Mouse (Mus musculus): ENCODE data around the gene G3bp2. TPM values are rescaled to one million over a fixed set of nuclear protein-coding genes. Genes with fewer than 3 reads are reported as not detected.

G3bp2 gene
- polyA plus RNA-seq, 1 experiment from 2014 or later: 214 TPM

DNA sequence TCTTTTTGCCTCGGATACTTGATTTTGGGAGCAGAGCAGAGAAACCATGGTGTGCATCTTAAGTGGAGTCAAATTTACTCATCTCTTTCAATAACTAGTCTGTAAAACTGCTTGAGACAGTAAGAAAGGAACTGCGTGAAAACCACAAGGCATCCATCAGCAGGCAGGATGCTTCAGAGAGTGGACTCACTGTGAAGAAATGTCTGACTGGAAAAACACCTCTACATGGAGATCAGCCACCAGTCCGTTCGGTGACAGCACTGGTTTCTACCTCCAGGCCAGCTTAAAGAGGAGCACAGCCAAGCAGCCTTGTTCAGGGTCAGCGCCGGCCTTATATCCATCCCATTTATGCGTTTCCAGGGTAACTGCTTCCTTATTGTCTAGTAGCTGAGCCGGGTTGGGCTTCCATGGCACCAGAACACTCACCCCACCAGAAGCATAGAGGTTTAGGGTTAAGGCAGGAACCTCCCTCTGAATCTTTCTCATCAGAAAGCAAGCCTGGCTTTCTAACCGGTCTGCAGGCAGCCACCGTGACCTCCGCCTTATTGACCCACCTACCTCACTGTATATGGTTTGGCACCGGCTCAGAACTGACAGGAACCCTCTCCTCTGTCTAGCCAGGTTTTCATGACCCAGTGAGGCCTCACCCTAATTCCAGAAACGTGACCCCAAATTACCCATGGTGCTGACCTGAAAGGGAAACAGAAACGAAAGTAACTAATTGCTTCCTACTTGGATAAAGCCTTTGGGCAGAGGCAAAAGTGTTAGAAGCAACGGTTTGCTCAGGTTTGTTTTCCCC, 9.9 kb upstream of the G3bp2 start:
- WGBS: 52% methylated on average over 15 of the region's 15 CpGs
- H3K4me1 ChIP-seq (ENCODE audit: control insufficient read depth, insufficient read depth, low read length): no peaks in the 10 kb centered on the region
- no peaks in the 10 kb centered on the region for H3K36me3 ChIP-seq (ENCODE audit: control insufficient read depth, insufficient read depth, low read length)
- H3K4me2 ChIP-seq (replicated peaks; ENCODE audit: low read depth, low read length): no peak overlapping the region
- ATAC-seq (ENCODE audit: low FRiP score, low TSS enrichment): no peak
- no peak overlapping the region for H3K9ac ChIP-seq (ENCODE audit: low read depth, low read length)
- no peaks in the 10 kb centered on the region for H3K9me3 ChIP-seq (ENCODE audit: control insufficient read depth, low read length)
- no peaks in the 10 kb centered on the region for H3K27me3 ChIP-seq (ENCODE audit: control insufficient read depth, insufficient read depth, low read length)
- H3K4me3 ChIP-seq (ENCODE audit: low read length): no peak overlapping the region
- H3K27ac ChIP-seq (ENCODE audit: low read depth, low read length): no peak overlapping the region

GRCm38 (mm10) chr5:92087469-92087868, 4.0 kb upstream of the G3bp2 start:
- ATAC-seq (ENCODE audit: low FRiP score, low TSS enrichment): no peak
- Histone ChIP-seq H3K9ac (ENCODE audit: low read depth, low read length) (no peak overlapping the region), H3K4me2 (replicated peaks; ENCODE audit: low read depth, low read length) (no peak overlapping the region), H3K27me3 (ENCODE audit: control insufficient read depth, insufficient read depth, low read length) (no peaks in the 10 kb centered on the region), H3K36me3 (ENCODE audit: control insufficient read depth, insufficient read depth, low read length) (no peaks in the 10 kb centered on the region), H3K4me1 (ENCODE audit: control insufficient read depth, insufficient read depth, low read length) (no peaks in the 10 kb centered on the region), H3K27ac (ENCODE audit: low read depth, low read length) (no peak overlapping the region), H3K9me3 (ENCODE audit: control insufficient read depth, low read length) (no peaks in the 10 kb centered on the region), H3K4me3 (ENCODE audit: low read length) (no peak overlapping the region)
- 89% methylated on average over 4 of the region's 4 CpGs for WGBS

DNA sequence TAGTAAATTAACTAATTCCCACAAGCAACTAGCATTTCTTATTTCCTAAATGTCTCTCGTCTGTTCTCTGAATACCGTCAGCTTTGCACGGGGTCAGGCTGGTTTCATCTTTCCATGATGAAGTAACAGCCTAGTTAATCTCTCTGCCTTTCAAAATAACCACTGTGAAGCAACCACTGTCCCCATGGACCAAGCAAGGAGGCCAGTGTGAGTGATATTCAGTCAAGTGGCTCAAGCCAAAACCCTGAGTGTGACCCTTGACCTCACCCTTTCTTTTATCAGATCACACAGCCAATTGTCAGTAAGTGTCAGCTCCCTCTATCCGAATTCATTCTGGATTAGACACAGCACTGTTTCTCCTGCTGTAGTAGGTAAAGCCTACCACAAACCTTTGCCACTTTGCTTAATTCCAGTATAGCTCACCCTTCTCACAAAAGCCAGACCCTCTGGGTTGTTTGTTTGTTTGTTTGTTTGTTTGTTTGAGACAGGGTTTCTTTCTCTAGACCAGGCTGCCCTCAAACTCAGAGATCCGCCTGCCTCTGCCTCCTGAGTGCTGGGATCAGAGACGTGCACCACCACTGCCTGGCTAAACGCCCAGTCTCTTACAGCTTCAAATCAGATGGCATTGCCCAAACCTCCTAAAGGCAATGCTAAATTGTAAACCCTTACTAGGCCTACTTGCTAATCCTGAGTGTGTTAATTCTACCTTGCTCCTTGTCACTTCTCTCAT, 2.5 kb upstream of the G3bp2 start:
- H3K27ac ChIP-seq (ENCODE audit: low read depth, low read length): no peak overlapping the region
- H3K9ac ChIP-seq (ENCODE audit: low read depth, low read length): no peak overlapping the region
- no peak overlapping the region for H3K4me2 ChIP-seq (replicated peaks; ENCODE audit: low read depth, low read length)
- WGBS: 82% methylated on average over 7 of the region's 7 CpGs
- no peaks in the 10 kb centered on the region for H3K9me3 ChIP-seq (ENCODE audit: control insufficient read depth, low read length)
- ATAC-seq (ENCODE audit: low FRiP score, low TSS enrichment): no peak
- no peak overlapping the region for H3K4me3 ChIP-seq (ENCODE audit: low read length)
- no peaks in the 10 kb centered on the region for H3K27me3 ChIP-seq (ENCODE audit: control insufficient read depth, insufficient read depth, low read length)
- H3K36me3 ChIP-seq (ENCODE audit: control insufficient read depth, insufficient read depth, low read length): no peaks in the 10 kb centered on the region
- peaks cover 11% of the 10 kb centered on the region; the same call in 1 of the 2 replicates for H3K4me1 ChIP-seq (ENCODE audit: control insufficient read depth, insufficient read depth, low read length)

DNA sequence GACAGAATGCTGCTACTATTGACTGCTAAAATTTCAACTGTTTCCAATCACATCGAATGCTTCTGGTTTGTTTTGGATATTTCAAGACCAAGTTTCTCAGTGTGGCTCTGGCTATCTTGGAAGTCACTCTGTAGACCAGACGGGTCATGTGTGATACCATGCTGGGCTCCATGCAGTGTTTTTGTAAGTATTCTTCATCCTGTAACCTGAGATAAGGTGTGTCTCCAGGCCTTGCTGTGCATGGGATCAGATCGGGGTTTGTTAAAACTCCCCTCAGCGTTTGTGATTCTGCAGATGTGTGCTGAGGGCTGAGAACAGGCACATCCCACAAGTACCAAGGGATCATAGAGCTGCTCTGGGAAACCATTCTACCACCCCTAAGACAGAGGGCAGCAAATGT, 1.7 kb upstream of the G3bp2 start:
- peaks cover 11% of the 10 kb centered on the region; the same call in 1 of the 2 replicates for H3K4me1 ChIP-seq (ENCODE audit: control insufficient read depth, insufficient read depth, low read length)
- 71% methylated on average over 4 of the region's 4 CpGs for WGBS

DNA sequence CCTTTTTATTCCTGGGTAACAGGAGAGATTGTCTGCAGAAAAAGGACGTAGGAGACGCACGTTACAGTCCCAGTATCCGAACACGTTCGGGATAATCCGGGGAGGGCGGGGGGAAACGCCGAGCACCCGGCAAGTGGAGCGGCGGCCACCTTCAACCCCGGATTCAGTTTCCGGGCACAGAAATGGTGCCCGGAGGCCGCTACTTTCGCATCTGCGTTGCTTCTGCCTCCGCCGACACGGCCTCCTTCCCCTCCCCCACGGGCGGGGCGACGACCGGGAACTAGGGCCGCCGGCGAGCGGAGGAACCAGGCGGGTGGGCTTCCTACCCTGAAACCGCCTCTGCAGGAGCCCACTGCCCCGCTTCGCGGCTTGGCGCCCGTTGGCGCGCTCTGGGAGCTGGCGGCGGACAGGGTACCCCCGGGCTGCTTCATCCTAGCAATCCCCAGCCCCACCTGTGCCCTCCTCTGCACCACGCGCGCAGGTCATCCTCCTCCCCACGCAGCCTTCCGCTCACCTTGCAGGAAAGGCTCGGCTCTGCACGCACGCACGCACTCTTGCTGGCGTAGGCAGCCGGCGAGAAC, 608 bp downstream of the G3bp2 start:
- Histone ChIP-seq H3K9ac (ENCODE audit: low read depth, low read length) (peak overlapping the region; percentile 90), H3K27me3 (ENCODE audit: control insufficient read depth, insufficient read depth, low read length) (no peaks in the 10 kb centered on the region), H3K9me3 (ENCODE audit: control insufficient read depth, low read length) (no peaks in the 10 kb centered on the region), H3K4me3 (ENCODE audit: low read length) (peak overlapping the region; percentile 71), H3K36me3 (ENCODE audit: control insufficient read depth, insufficient read depth, low read length) (no peaks in the 10 kb centered on the region), H3K27ac (ENCODE audit: low read depth, low read length) (peak overlapping the region; percentile 99), H3K4me2 (replicated peaks; ENCODE audit: low read depth, low read length) (peak overlapping the region; percentile 70), H3K4me1 (ENCODE audit: control insufficient read depth, insufficient read depth, low read length) (peaks cover 11% of the 10 kb centered on the region; the same call in 1 of the 2 replicates)
- WGBS: under 1% methylated on average over 55 of the region's 55 CpGs
- peak; percentile 74 for ATAC-seq (ENCODE audit: low FRiP score, low TSS enrichment)

More for the DNA sequence above, 1.7 kb upstream of the G3bp2 start:
- Histone ChIP-seq H3K9ac (ENCODE audit: low read depth, low read length) (no peak overlapping the region), H3K27ac (ENCODE audit: low read depth, low read length) (no peak overlapping the region), H3K4me3 (ENCODE audit: low read length) (no peak overlapping the region), H3K4me2 (replicated peaks; ENCODE audit: low read depth, low read length) (no peak overlapping the region), H3K9me3 (ENCODE audit: control insufficient read depth, low read length) (no peaks in the 10 kb centered on the region), H3K36me3 (ENCODE audit: control insufficient read depth, insufficient read depth, low read length) (no peaks in the 10 kb centered on the region), H3K27me3 (ENCODE audit: control insufficient read depth, insufficient read depth, low read length) (no peaks in the 10 kb centered on the region)
- no peak for ATAC-seq (ENCODE audit: low FRiP score, low TSS enrichment)

DNA sequence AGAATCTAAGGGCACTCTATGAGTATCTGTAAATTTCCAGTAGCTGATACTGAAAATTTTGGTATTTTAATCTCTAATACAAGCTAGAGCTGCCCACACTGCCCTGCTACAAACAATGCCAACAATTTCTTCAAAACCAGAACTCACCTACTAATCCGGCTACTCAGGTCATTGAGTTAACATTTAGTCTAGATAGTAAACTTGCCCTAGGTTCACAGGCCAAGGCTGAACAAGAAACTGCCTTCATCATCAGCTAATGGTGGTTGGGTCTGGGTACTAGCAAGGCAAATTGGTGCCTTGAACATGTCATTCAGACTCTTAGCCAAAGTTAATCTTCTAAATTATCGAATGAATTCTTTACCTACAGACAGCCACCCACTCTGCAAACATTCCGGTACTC, 2.2 kb downstream of the G3bp2 start:
- no peak for ATAC-seq (ENCODE audit: low FRiP score, low TSS enrichment)
- 77% methylated on average over 3 of the region's 3 CpGs for WGBS
- Histone ChIP-seq H3K36me3 (ENCODE audit: control insufficient read depth, insufficient read depth, low read length) (no peaks in the 10 kb centered on the region), H3K4me2 (replicated peaks; ENCODE audit: low read depth, low read length) (peak overlapping the region; percentile 70), H3K4me1 (ENCODE audit: control insufficient read depth, insufficient read depth, low read length) (peaks cover 11% of the 10 kb centered on the region; the same call in 1 of the 2 replicates), H3K27me3 (ENCODE audit: control insufficient read depth, insufficient read depth, low read length) (no peaks in the 10 kb centered on the region), H3K9ac (ENCODE audit: low read depth, low read length) (no peak overlapping the region), H3K9me3 (ENCODE audit: control insufficient read depth, low read length) (no peaks in the 10 kb centered on the region), H3K4me3 (ENCODE audit: low read length) (peak overlapping the region; percentile 71; the same call in 1 of the 2 replicates), H3K27ac (ENCODE audit: low read depth, low read length) (no peak overlapping the region)

GRCm38 (mm10) chr5:92080400-92080799, 3.1 kb downstream of the G3bp2 start:
- no peak overlapping the region for H3K27ac ChIP-seq (ENCODE audit: low read depth, low read length)
- H3K36me3 ChIP-seq (ENCODE audit: control insufficient read depth, insufficient read depth, low read length): no peaks in the 10 kb centered on the region
- H3K4me3 ChIP-seq (ENCODE audit: low read length): no peak overlapping the region
- H3K4me2 ChIP-seq (replicated peaks; ENCODE audit: low read depth, low read length): no peak overlapping the region
- H3K4me1 ChIP-seq (ENCODE audit: control insufficient read depth, insufficient read depth, low read length): peaks cover 11% of the 10 kb centered on the region; the same call in 1 of the 2 replicates
- no peaks in the 10 kb centered on the region for H3K27me3 ChIP-seq (ENCODE audit: control insufficient read depth, insufficient read depth, low read length)
- H3K9ac ChIP-seq (ENCODE audit: low read depth, low read length): no peak overlapping the region
- 77% methylated on average over 1 of the region's 1 CpGs for WGBS
- no peaks in the 10 kb centered on the region for H3K9me3 ChIP-seq (ENCODE audit: control insufficient read depth, low read length)
- ATAC-seq (ENCODE audit: low FRiP score, low TSS enrichment): no peak

GRCm38 (mm10) chr5:92079304-92079703, 4.2 kb downstream of the G3bp2 start:
- H3K9ac ChIP-seq (ENCODE audit: low read depth, low read length): no peak overlapping the region
- no peak overlapping the region for H3K4me2 ChIP-seq (replicated peaks; ENCODE audit: low read depth, low read length)
- WGBS: 69% methylated on average over 1 of the region's 1 CpGs
- H3K4me3 ChIP-seq (ENCODE audit: low read length): no peak overlapping the region
- no peak for ATAC-seq (ENCODE audit: low FRiP score, low TSS enrichment)
- no peak overlapping the region for H3K27ac ChIP-seq (ENCODE audit: low read depth, low read length)
- no peaks in the 10 kb centered on the region for H3K9me3 ChIP-seq (ENCODE audit: control insufficient read depth, low read length)
- H3K4me1 ChIP-seq (ENCODE audit: control insufficient read depth, insufficient read depth, low read length): peaks cover 11% of the 10 kb centered on the region; the same call in 1 of the 2 replicates
- H3K27me3 ChIP-seq (ENCODE audit: control insufficient read depth, insufficient read depth, low read length): no peaks in the 10 kb centered on the region
- H3K36me3 ChIP-seq (ENCODE audit: control insufficient read depth, insufficient read depth, low read length): no peaks in the 10 kb centered on the region

DNA sequence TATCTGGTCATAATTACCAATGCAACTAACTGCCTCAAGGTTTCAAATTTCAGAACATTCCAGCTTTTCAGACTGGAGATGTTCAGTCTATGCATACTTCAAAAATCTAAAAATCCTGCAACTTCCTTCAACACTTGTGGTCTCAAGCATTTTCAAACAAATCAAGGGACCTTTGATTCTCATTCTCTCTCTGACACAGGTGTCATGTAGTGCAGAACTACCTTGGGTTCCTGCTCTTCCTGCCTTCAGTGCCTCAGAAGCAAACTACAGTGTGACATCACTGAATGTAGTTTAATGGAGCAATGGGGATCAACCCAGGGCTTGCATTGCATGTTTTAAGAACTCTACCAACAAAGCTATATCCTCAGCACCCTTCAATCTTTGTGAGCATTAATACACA, 4.8 kb downstream of the G3bp2 start:
- H3K27ac ChIP-seq (ENCODE audit: low read depth, low read length): no peak overlapping the region
- H3K36me3 ChIP-seq (ENCODE audit: control insufficient read depth, insufficient read depth, low read length): no peaks in the 10 kb centered on the region
- peaks cover 11% of the 10 kb centered on the region; the same call in 1 of the 2 replicates for H3K4me1 ChIP-seq (ENCODE audit: control insufficient read depth, insufficient read depth, low read length)
- ATAC-seq (ENCODE audit: low FRiP score, low TSS enrichment): no peak
- H3K9ac ChIP-seq (ENCODE audit: low read depth, low read length): no peak overlapping the region
- no peaks in the 10 kb centered on the region for H3K27me3 ChIP-seq (ENCODE audit: control insufficient read depth, insufficient read depth, low read length)
- H3K9me3 ChIP-seq (ENCODE audit: control insufficient read depth, low read length): no peaks in the 10 kb centered on the region
- H3K4me2 ChIP-seq (replicated peaks; ENCODE audit: low read depth, low read length): no peak overlapping the region
- no peak overlapping the region for H3K4me3 ChIP-seq (ENCODE audit: low read length)

Data from kidney, embryonic 14.5 days (tissue).